Mouse (Mus musculus) liver, embryonic 16.5 days (tissue): ENCODE measurements around the gene Dda1. TPM values are rescaled to one million over a fixed set of nuclear protein-coding genes. Genes with fewer than 3 reads are reported as not detected.
A peak's percentile ranks its signal among the peaks of the same experiment; 100 is the strongest.

Source experiments
- ATAC-seq: fragments of 200-750 bp; cut with Nextera tagmentation; 2 replicates; pipeline ENCODE4 v1.8.0; 2017; ENCODE audit warnings: low read depth, mild to moderate bottlenecking, moderate number of reproducible peaks, moderate library complexity
- H3K27ac ChIP-seq: fragments of 300-500 bp; sonication (generic); 2 replicates; pipeline ENCODE4 v1.5.1; 2014; ENCODE audit warnings: mild to moderate bottlenecking, low read length
- H3K27me3 ChIP-seq: fragments of 300-500 bp; sonication (generic); 2 replicates; pipeline ENCODE4 v1.6.1; 2014; ENCODE audit warnings: low read depth, low read length, mixed read lengths; ENCODE audit not compliant: control insufficient read depth, insufficient read depth
- H3K36me3 ChIP-seq: fragments of 300-500 bp; sonication (generic); 2 replicates; pipeline ENCODE4 v1.6.1; 2014; ENCODE audit warnings: mild to moderate bottlenecking; ENCODE audit not compliant: control insufficient read depth, insufficient read depth
- H3K4me1 ChIP-seq: fragments of 300-500 bp; sonication (generic); 2 replicates; pipeline ENCODE4 v1.6.1; 2014; ENCODE audit warnings: low read depth, low read length, mixed read lengths; ENCODE audit not compliant: control insufficient read depth
- H3K4me2 ChIP-seq: fragments of 300-500 bp; sonication (generic); 2 replicates; pipeline ENCODE4 v1.6.1; 2014; ENCODE audit warnings: low read depth, low read length, mixed read lengths
- H3K4me3 ChIP-seq: fragments of 300-500 bp; sonication (generic); 2 replicates; pipeline ENCODE4 v1.5.1; 2014; ENCODE audit warnings: low read depth, mild to moderate bottlenecking, low read length
- H3K9ac ChIP-seq: fragments of 300-500 bp; sonication (generic); 2 replicates; pipeline ENCODE4 v1.6.1; 2014; ENCODE audit warnings: low read depth, low read length
- H3K9me3 ChIP-seq: fragments of 300-500 bp; sonication (generic); replicated peaks from 2 replicates; pipeline ENCODE4 v1.6.1; 2016; ENCODE audit warnings: low read length; ENCODE audit not compliant: control insufficient read depth
- WGBS: fragments of 180-500 bp; shearing (Covaris S2); extraction: QIAGEN DNeasy Blood & Tissue Kit; methylation state at CpG from one replicate; pipeline ENCODE4 v1.1.7; 2014; ENCODE audit not compliant: insufficient replicate concordance; 5-methylcytosine and 5-hydroxymethylcytosine counted together
- polyA plus RNA-seq: library from polyadenylated mRNA; unstranded; fragments of >200 nt; fragmentation: Nextera tagmentation; extraction: Ambion mirVana; gene quantifications from 2 replicates; pipeline ENCODE4 v1.2.1, GENCODE M21; 2015

Dda1 gene
- polyA plus RNA-seq, 1 experiment from 2014 or later: 32.8 TPM

DNA sequence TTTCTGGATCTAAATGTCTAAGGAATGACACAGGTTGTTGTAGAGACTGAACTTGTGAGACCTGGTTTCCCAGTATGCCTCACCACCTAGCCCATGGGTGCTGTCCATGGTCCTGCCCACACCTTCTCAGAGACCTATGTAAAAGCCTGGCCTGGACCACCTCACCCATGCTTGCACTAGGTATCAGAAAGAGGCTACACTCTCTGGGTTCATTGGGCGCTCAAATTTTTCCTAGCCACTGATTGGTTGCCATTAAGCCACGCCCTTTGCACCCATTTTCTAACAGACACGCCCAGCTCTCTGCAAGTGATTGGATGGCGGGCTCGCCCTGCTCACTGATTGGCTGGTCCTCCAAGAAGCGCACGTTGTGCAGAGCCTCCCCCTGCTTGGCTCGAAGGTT lies 14.9 kb downstream of the Dda1 start:
- Histone ChIP-seq H3K27ac (no peak overlapping the region), H3K4me3 (no peak overlapping the region), H3K9ac (no peak overlapping the region), H3K36me3 (no peaks in the 10 kb centered on the region), H3K4me1 (peaks cover 14% of the 10 kb centered on the region), H3K4me2 (no peak overlapping the region), H3K27me3 (no peaks in the 10 kb centered on the region), H3K9me3 (no peaks in the 10 kb centered on the region)
- 52% methylated on average over 8 of the region's 8 CpGs for WGBS
- ATAC-seq: no peak

DNA sequence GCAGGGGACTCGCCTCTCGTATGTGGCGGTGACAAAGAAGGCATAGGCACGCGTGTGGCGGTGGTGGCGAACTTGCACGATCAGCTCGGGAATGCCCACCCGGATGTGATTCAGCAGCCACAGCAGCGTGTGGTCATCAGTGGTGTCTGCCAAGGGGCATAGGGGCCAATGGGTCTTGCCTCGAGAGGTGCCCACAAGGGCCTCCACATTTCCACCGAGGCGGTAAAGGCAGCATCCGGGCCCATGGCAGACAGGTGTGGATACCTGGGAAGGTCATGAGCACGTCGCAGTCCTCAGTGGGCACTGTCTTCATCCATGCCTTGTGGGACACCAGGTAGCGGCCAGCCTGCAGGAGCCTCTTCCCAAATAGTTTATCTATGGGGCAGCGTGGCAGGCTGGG lies 15.7 kb downstream of the Dda1 start:
- Histone ChIP-seq H3K9me3 (no peaks in the 10 kb centered on the region), H3K4me3 (no peak overlapping the region), H3K9ac (no peak overlapping the region), H3K4me2 (no peak overlapping the region), H3K27me3 (no peaks in the 10 kb centered on the region), H3K4me1 (peaks cover 22% of the 10 kb centered on the region), H3K27ac (no peak overlapping the region), H3K36me3 (no peaks in the 10 kb centered on the region)
- WGBS: 91% methylated on average over 19 of the region's 19 CpGs
- ATAC-seq: no peak

DNA sequence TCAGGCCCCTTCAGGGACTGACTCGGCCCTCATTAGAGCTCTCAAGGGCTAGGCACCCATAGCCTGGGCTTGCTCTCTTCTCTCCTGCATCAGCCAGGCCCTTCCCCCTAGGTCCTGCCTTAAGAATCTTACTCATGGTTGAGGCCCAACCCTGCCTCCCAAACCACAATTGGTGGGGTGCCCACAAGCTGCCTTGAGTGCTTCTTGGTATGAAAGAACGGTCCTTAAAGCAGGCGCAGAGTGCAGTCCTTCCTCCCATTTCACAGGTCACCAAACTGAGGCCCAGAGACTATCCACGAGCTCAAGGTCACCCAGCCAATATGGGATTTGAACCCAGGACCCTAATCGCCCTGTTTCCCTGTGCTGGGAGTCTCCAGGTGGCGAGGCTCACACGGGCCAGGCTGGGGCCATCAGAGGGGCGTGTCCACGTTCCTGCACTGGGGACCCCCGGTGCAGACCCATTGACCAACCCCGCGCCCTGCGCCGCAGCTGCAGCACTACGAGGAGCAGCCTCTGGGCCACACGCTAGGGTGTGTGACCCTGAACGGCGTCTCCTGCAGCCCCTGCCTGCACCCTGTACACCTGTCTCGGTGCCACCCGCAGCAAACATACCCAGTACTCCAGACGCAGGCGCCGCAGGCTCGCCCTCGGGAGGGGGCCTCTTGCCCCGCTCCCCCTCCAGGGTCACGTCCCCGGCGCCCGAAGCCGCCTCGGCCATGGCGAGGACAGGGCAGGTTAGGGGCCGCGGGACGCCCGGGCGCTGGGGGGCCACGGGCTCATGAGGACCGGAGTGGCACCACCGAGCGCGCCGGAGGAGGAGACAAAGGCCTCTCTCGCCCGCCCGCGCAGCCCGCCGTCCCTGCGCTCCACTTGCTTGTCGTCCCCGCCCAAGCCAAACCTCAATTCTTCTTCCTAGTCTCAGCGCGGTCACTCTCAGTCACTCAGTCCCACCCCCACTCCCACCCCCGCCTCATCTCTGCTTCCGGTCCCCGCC lies 16.4 kb downstream of the Dda1 start, which contains the start of gene Ano8:
Gene Ano8 (minus strand): TSS at position 822 of the 994 bp plus-strand sequence.
- peak within 1 kb of the TSS; percentile 86 for H3K4me2 ChIP-seq
- H3K36me3 ChIP-seq: no peaks in the 10 kb centered on the region; the same call in 1 of the 2 replicates

DNA sequence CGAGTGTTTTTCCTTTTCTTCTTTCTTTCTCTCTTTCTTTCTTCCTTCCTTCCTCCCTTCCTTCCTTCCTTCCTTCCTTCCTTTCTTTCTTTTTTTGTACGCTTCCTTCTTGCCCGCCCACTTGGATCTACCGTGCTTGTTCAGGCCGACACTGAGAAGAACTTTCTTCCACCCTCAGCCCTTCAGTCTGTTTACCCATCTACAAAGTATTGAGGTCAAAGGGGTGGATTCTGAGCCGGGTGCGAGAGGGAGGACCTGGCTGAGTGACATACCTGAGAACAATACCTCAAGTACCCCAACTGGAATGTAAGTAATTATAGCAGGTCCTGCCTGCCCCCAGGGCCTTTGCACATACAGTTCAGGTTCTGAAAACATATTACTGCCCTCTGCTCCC lies 17.1 kb downstream of the Dda1 start:
- Histone ChIP-seq H3K4me3 (no peak overlapping the region; the same call in 1 of the 2 replicates), H3K27me3 (no peaks in the 10 kb centered on the region), H3K4me1 (peaks cover 23% of the 10 kb centered on the region), H3K9ac (no peak overlapping the region), H3K4me2 (peak overlapping the region; percentile 86), H3K9me3 (no peaks in the 10 kb centered on the region), H3K27ac (no peak overlapping the region), H3K36me3 (no peaks in the 10 kb centered on the region; the same call in 1 of the 2 replicates)
- no peak for ATAC-seq
- 21% methylated on average over 7 of the region's 7 CpGs for WGBS

More for the DNA sequence above, 16.4 kb downstream of the Dda1 start, which contains the start of gene Ano8:
- peak within 1 kb of the TSS; percentile 57 for H3K9ac ChIP-seq
- no peak for ATAC-seq
- H3K27me3 ChIP-seq: no peaks in the 10 kb centered on the region
- WGBS: 4% methylated on average over 52 of the region's 58 CpGs
- no peak within 1 kb of the TSS for H3K27ac ChIP-seq
- peaks cover 23% of the 10 kb centered on the region for H3K4me1 ChIP-seq
- no peaks in the 10 kb centered on the region for H3K9me3 ChIP-seq
- peak within 1 kb of the TSS; percentile 64 for H3K4me3 ChIP-seq

DNA sequence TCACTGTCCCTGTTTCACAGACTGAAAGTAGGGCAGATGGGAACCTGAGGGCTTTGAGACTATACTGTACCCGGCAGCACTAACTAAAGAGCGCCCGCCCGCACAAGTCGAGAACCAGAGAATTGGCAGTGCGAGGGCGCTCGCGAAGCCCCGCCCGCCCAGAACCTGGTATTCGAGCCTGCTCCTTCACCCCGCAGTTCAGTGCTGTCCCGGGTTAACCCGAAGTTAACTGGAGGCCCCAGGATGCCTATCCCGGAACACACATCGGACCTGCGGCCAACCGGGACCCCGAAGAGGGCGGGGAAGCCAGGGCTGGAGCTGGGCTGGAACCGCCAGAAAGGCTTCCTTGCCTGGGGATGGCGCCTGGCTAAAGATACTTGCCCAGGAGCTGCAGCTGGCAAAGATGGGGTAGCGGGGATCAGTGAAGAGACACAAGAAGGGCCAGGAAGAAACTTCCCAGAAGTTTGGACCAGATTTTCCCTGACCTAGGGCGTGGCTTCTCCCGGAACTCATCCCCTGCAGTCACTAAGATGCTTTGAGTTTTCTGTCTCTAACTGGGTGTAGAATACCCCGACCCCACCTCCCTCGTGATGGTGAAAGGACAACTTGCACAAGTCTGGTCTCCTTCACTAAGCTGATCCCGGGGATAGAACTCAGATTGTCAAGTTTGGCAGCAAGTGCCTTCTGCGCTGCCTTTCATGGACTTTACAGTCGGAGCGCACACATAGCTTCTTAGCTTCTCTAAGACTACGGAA lies 18.9 kb downstream of the Dda1 start, which contains the start of gene Gtpbp3:
Gene Gtpbp3 (plus strand): TSS at position 413 of the 755 bp plus-strand sequence.
- H3K9me3 ChIP-seq: no peaks in the 10 kb centered on the region
- H3K27ac ChIP-seq: peak within 1 kb of the TSS; percentile 82
- H3K27me3 ChIP-seq: no peaks in the 10 kb centered on the region
- peak within 1 kb of the TSS; percentile 81 for H3K4me3 ChIP-seq
- H3K9ac ChIP-seq: peak within 1 kb of the TSS; percentile 79
- H3K36me3 ChIP-seq: peaks cover 5% of the 10 kb centered on the region; the same call in 1 of the 2 replicates
- H3K4me2 ChIP-seq: peak within 1 kb of the TSS; percentile 99
- WGBS: under 1% methylated on average over 33 of the region's 33 CpGs
- peak; percentile 33; the same call in 1 of the 2 replicates for ATAC-seq
- peaks cover 23% of the 10 kb centered on the region for H3K4me1 ChIP-seq

DNA sequence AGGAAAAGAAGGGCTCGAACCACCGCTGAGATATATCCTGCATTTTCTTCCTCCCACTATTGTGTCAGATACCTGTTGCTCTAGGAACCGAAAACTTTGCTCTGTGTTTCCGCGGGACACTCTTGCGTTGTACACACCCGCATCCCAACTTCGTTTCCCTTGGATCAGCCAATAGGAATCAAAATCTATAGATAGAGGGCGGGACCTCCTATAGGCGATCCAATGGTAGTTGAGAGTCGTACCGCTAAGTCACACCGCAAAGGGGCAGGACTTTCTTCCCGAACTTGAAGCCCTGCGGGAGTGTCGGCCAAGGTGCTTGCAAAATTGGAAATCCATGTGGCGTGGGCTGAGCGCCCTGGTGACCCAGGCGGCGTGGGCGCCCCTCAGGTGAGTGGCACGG lies 19.5 kb downstream of the Dda1 start:
- Histone ChIP-seq H3K4me3 (peak overlapping the region; percentile 81), H3K4me2 (peak overlapping the region; percentile 99), H3K4me1 (peaks cover 23% of the 10 kb centered on the region), H3K36me3 (peaks cover 5% of the 10 kb centered on the region; the same call in 1 of the 2 replicates), H3K27me3 (no peaks in the 10 kb centered on the region), H3K9ac (peak overlapping the region; percentile 79), H3K27ac (peak overlapping the region; percentile 82), H3K9me3 (no peaks in the 10 kb centered on the region)
- WGBS: under 1% methylated on average over 22 of the region's 22 CpGs
- peak; percentile 93 for ATAC-seq

DNA sequence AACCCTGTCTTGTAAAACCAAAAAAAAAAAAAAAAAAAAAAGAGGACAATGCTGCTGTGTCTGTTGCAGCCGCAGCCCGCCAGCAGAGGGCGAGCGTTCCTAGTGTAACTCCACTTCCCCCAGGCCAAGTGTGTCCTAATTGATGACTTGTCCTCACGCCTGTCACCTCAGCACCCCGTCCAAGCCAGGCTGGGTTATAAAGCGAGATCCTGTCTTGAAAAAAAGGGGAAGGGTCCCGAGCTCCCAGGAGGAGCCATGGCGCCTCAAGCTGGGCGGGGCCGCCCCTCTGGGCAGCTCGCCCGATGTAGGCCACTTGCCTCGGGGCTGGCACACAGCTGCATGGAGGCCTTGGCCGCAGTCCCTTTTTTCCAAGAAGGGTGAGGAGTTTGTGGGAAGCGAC lies 26.0 kb downstream of the Dda1 start:
- H3K4me3 ChIP-seq: no peak overlapping the region
- H3K27ac ChIP-seq: no peak overlapping the region
- H3K9me3 ChIP-seq: no peaks in the 10 kb centered on the region
- no peak overlapping the region for H3K9ac ChIP-seq
- no peak overlapping the region for H3K4me2 ChIP-seq
- no peaks in the 10 kb centered on the region for H3K27me3 ChIP-seq
- H3K4me1 ChIP-seq: no peaks in the 10 kb centered on the region
- ATAC-seq: peak; percentile 43; the same call in 1 of the 2 replicates
- 22% methylated on average over 16 of the region's 16 CpGs for WGBS
- peaks cover 5% of the 10 kb centered on the region; the same call in 1 of the 2 replicates for H3K36me3 ChIP-seq

DNA sequence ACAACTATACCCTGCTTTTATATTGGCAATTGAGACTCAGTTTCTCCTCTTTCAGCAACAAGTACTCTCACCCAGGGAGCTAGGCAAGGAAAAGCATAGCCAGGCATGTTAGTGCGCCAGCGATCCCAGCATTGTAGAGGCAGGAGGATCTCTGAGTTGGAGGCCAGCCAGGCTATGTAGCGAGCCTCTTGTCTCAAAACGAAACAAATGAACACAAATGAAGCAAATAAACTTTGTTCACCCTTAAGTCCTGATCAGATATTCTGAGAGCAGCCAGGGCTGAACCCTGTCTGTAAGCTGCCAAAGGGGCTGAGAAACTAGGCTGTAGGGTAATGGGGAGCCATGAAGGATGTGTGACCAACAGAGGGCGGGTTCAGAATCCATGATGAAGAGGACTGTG lies 26.8 kb downstream of the Dda1 start:
- WGBS: 74% methylated on average over 5 of the region's 5 CpGs
- H3K27ac ChIP-seq: no peak overlapping the region
- no peak overlapping the region for H3K4me3 ChIP-seq
- H3K36me3 ChIP-seq: peaks cover 5% of the 10 kb centered on the region; the same call in 1 of the 2 replicates
- no peaks in the 10 kb centered on the region for H3K9me3 ChIP-seq
- no peak for ATAC-seq
- no peak overlapping the region for H3K4me2 ChIP-seq
- no peaks in the 10 kb centered on the region for H3K4me1 ChIP-seq
- no peak overlapping the region for H3K9ac ChIP-seq
- H3K27me3 ChIP-seq: no peaks in the 10 kb centered on the region
